Mouse (Mus musculus) kidney, adult 11 months (tissue): ENCODE results near the gene Xrcc2.

ENCODE experiments used
- DNase-seq: peaks from one replicate; pipeline ENCODE4 v3.0.0; 2022

Gene Xrcc2

GRCm38 (mm10) chr5:25668306-25668705 is 37.3 kb downstream of the Xrcc2 start:
- no peak for DNase-seq

- DNase-seq, result no peak
Measured at GRCm38 (mm10) chr5:25666684-25667083, 38.9 kb downstream of the Xrcc2 start.

- DNase-seq, result peak; percentile 2
Measured at GRCm38 (mm10) chr5:25666108-25666507, 39.5 kb downstream of the Xrcc2 start.

GRCm38 (mm10) chr5:25665516-25665915 is 40.1 kb downstream of the Xrcc2 start:
- no peak for DNase-seq

GRCm38 (mm10) chr5:25663165-25663564 is 42.5 kb downstream of the Xrcc2 start:
- DNase-seq, result no peak

GRCm38 (mm10) chr5:25654578-25654987 is 51.0 kb downstream of the Xrcc2 start:
- DNase-seq, result no peak

GRCm38 (mm10) chr5:25653377-25653776 is 52.2 kb downstream of the Xrcc2 start:
- no peak for DNase-seq

- DNase-seq, result no peak
Measured at GRCm38 (mm10) chr5:25652435-25652834, 53.2 kb downstream of the Xrcc2 start.

- no peak for DNase-seq
Measured at GRCm38 (mm10) chr5:25645661-25646364, 59.8 kb downstream of the Xrcc2 start.

GRCm38 (mm10) chr5:25644509-25644908 is 61.1 kb downstream of the Xrcc2 start:
- DNase-seq, result no peak

GRCm38 (mm10) chr5:25642741-25643140 is 62.9 kb downstream of the Xrcc2 start:
- no peak for DNase-seq
